9 mouse cellular contexts compared by ENCODE assay signal in the genomic region with DNA sequence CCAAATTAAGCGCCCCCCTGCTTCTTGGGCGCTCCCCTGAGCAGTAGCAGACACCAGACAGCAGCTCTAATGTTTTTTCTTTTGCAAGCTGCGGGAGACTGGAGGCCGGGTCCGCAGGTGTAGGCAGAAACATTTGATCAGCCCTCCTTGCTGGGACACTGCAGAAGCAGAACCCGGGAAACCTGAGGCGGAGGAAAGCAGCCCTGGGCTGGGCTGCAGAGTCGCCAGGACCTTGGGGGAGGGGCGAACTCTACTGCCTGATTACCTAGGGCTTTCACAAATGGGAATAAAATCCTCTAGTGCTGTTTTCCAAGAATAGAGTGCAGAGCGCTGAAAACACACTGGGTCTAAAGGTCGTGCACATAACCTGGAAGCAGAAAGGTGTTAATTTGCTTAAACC. TPM values are rescaled to one million over a fixed set of nuclear protein-coding genes. Genes with fewer than 3 reads are reported as not detected.
DNase-seq lines count a peak whose midpoint lies in the region; ATAC-seq and TF ChIP-seq lines count a peak whose summit lies in the region.
"Had no signal": no experiment of that assay in that cellular context is flagged by ENCODE, and none has a peak within 500 bp of the region (broad histone marks: within the 10 kb centered on the region; RNA-seq: fewer than 3 reads in every experiment).

No protein-coding gene starts in this region.

- 0 out of 2 replicates have a peak, but pooled peaks have one; percentile 72 for ATAC-seq in embryonic facial prominence, embryonic 11.5 days (replicated peaks; ENCODE audit: insufficient number of reproducible peaks, low FRiP score, low TSS enrichment, low read depth)
- ATAC-seq in heart, embryonic 15.5 days (replicated peaks; ENCODE audit: insufficient number of reproducible peaks, insufficient read depth, low FRiP score, low read depth), result no peak

- TF ChIP-seq CTCF in CH12.LX (conservative IDR thresholded peaks at IDR 0.05 in 1 of 2, IDR thresholded peaks at IDR 0.05 in 1 of 2; ENCODE audit: low read depth in 2 of 2, low read length in 2 of 2), result no peak

- no peak for DNase-seq in CH12.LX (ENCODE audit: extremely low read depth)
- DNase-seq in embryonic facial prominence, embryonic 11.5 days (ENCODE audit: low spot score), result peak; percentile 73
- peak; percentile 78 for DNase-seq in kidney, postnatal 14 days
- DNase-seq in mesoderm, embryonic 11.5 days (ENCODE audit: low read depth, low spot score), result peak; percentile 22
- DNase-seq in urinary bladder, postnatal 4 days (ENCODE audit: low spot score in 2 of 2), result no peak
- DNase-seq in cerebellum, adult 18-20 months, result no peak
- DNase-seq in cerebellum, adult 11 months, result no peak

- peaks cover 53% of the 10 kb centered on the region for H3K27me3 ChIP-seq in CH12.LX (replicated peaks)
- H3K27me3 ChIP-seq in embryonic facial prominence, embryonic 11.5 days (ENCODE audit: control insufficient read depth, insufficient read depth, low read length), result no peaks in the 10 kb centered on the region; the same call in 1 of the 2 replicates
- H3K27me3 ChIP-seq in heart, embryonic 15.5 days, result 0 out of 2 replicates have a peak, but pooled peaks cover 2% of the 10 kb centered on the region

- no peak for TF ChIP-seq POLR2A in CH12.LX (IDR thresholded peaks at IDR 0.05; ENCODE audit: low read depth, low read length)

- H3K9me3 ChIP-seq in CH12.LX (replicated peaks; ENCODE audit: low read length), result peaks cover 8% of the 10 kb centered on the region
- no peaks in the 10 kb centered on the region for H3K9me3 ChIP-seq in embryonic facial prominence, embryonic 11.5 days (replicated peaks; ENCODE audit: control insufficient read depth, low read length)
- no peaks in the 10 kb centered on the region for H3K9me3 ChIP-seq in heart, embryonic 15.5 days (replicated peaks)

- peak overlapping the region; percentile 71 for H3K4me2 ChIP-seq in CH12.LX (ENCODE audit: insufficient read depth, low read depth, poor library complexity, severe bottlenecking)
- no peak overlapping the region; the same call in 1 of the 2 replicates for H3K4me2 ChIP-seq in embryonic facial prominence, embryonic 11.5 days (ENCODE audit: low read depth, low read length)
- peak overlapping the region; percentile 85 for H3K4me2 ChIP-seq in heart, embryonic 15.5 days

- TF ChIP-seq EP300 in CH12.LX (IDR thresholded peaks at IDR 0.05; ENCODE audit: low read length), result no peak

- H3K36me3 ChIP-seq in CH12.LX (replicated peaks in 1 of 2; ENCODE audit: control insufficient read depth in 1 of 2, insufficient read depth in 1 of 2, low read length in 1 of 2), result no peaks in the 10 kb centered on the region
- H3K36me3 ChIP-seq in embryonic facial prominence, embryonic 11.5 days (replicated peaks; ENCODE audit: control insufficient read depth, insufficient read depth, low read depth, low read length), result no peaks in the 10 kb centered on the region
- H3K36me3 ChIP-seq in heart, embryonic 15.5 days, result no peaks in the 10 kb centered on the region

- 1% methylated on average over 11 of the region's 11 CpGs for WGBS in embryonic facial prominence, embryonic 11.5 days
- WGBS in heart, embryonic 15.5 days, result 7% methylated on average over 11 of the region's 11 CpGs

- peaks cover 0 to 7% of the 10 kb centered on the region in 2 experiments; a peak in 2 of 4 replicates for H3K4me1 ChIP-seq in CH12.LX (ENCODE audit: control insufficient read depth in 1 of 2, insufficient read depth in 2 of 2)
- peaks cover 4% of the 10 kb centered on the region; the same call in 1 of the 2 replicates for H3K4me1 ChIP-seq in embryonic facial prominence, embryonic 11.5 days (ENCODE audit: control insufficient read depth, insufficient read depth, low read length)
- H3K4me1 ChIP-seq in heart, embryonic 15.5 days (replicated peaks), result peaks cover 35% of the 10 kb centered on the region

- TF ChIP-seq RAD21 in CH12.LX (IDR thresholded peaks at IDR 0.05; ENCODE audit: low read depth, low read length), result no peak

- H3K9ac ChIP-seq in CH12.LX (ENCODE audit: insufficient read depth, low read depth), result no peak overlapping the region
- H3K9ac ChIP-seq in embryonic facial prominence, embryonic 11.5 days (replicated peaks; ENCODE audit: low read length), result no peak overlapping the region
- peak overlapping the region; percentile 55 for H3K9ac ChIP-seq in heart, embryonic 15.5 days

- H3K79me2 ChIP-seq in CH12.LX (replicated peaks; ENCODE audit: control insufficient read depth, extremely low read depth, insufficient read depth, poor library complexity, severe bottlenecking), result no peaks in the 10 kb centered on the region

- no peak overlapping the region for H3K27ac ChIP-seq in CH12.LX (ENCODE audit: insufficient read depth, low read depth)
- no peak overlapping the region for H3K27ac ChIP-seq in embryonic facial prominence, embryonic 11.5 days (replicated peaks; ENCODE audit: low read depth, low read length)
- peak overlapping the region; percentile 62 for H3K27ac ChIP-seq in heart, embryonic 15.5 days
- H3K27ac ChIP-seq: macrophage had no signal

- dilution Hi-C loops in CH12.LX (cut with MboI; ENCODE audit: extremely low pct_ligation_motif_present, extremely low pct_unique_long_range_greater_than_20kb, low sequenced_read_pairs), result no loop called here

- in situ Hi-C loops in CH12.LX (cut with MboI; ENCODE audit: low pct_ligation_motif_present, low pct_unique_long_range_greater_than_20kb, low sequenced_read_pairs), result no loop called here

- H3K4me3 ChIP-seq in CH12.LX (replicated peaks in 1 of 3; ENCODE audit: low read depth in 2 of 3, low read length in 2 of 3, poor library complexity in 1 of 3), result no peak overlapping the region
- no peak overlapping the region for H3K4me3 ChIP-seq in embryonic facial prominence, embryonic 11.5 days (ENCODE audit: low read depth, low read length)
- peak overlapping the region; percentile 70 for H3K4me3 ChIP-seq in heart, embryonic 15.5 days

TF ChIP-seq in CH12.LX, 34 proteins besides CTCF, POLR2A, EP300 and RAD21:
- no peak for TF ChIP-seq USF2 (conservative IDR thresholded peaks at IDR 0.05; ENCODE audit: low read depth, low read length)
TF ChIP-seq in CH12.LX: peak in this region for 0.

RNA-seq across cellular contexts. Expression of a gene that starts 1.3 kb away (rescaled TPM):
- total RNA-seq in CH12.LX (2012; rRNA removed), result not detected in 2 replicates
- total RNA-seq in CH12.LX (2014; rRNA removed), result not detected in 2 replicates
- not detected in 2 replicates for polyA plus RNA-seq in CH12.LX (2012; ENCODE audit: insufficient read length, low read depth)
- 0.32 and 0.40 TPM in 2 replicates for polyA plus RNA-seq in embryonic facial prominence, embryonic 11.5 days (2014; fragmentation: Nextera tagmentation; extraction: Ambion mirVana)
- 12.4 and 12.5 TPM in 2 replicates for polyA plus RNA-seq in heart, embryonic 15.5 days (2015; fragmentation: Nextera tagmentation; extraction: Ambion mirVana)

Comparison
In these comparisons a context has a peak if more than half of its experiments do, and no peak if none do; other contexts are left out.
1. DNase-seq: peak in embryonic facial prominence, embryonic 11.5 days (single experiment), kidney, postnatal 14 days (single experiment) and mesoderm, embryonic 11.5 days (single experiment); none in CH12.LX (single experiment), urinary bladder, postnatal 4 days (0 of 2), cerebellum, adult 18-20 months (0 of 2) and cerebellum, adult 11 months (single experiment).